Mouse (Mus musculus) hindbrain, embryonic 14.5 days (tissue): Measurements from ENCODE around the gene B3galt1. TPM values are rescaled to one million over a fixed set of nuclear protein-coding genes. Genes with fewer than 3 reads are reported as not detected.

ENCODE experiments used
- ATAC-seq: fragments of 200-750 bp; cut with Nextera tagmentation; 2 replicates; pipeline ENCODE4 v1.8.0; 2017; ENCODE audit warnings: moderate number of reproducible peaks, mild to moderate bottlenecking, moderate TSS enrichment, moderate library complexity; ENCODE audit not compliant: low FRiP score
- DNase-seq: peaks from one replicate; pipeline ENCODE4 v3.0.0-alpha.2; 2015; ENCODE audit warnings: low spot score
- H3K27ac ChIP-seq: fragments of 300-500 bp; sonication (generic); 2 replicates; pipeline ENCODE4 v1.5.1; 2014; ENCODE audit warnings: mild to moderate bottlenecking, moderate library complexity
- H3K27me3 ChIP-seq: fragments of 300-500 bp; sonication (generic); 2 replicates; pipeline ENCODE4 v1.6.1; 2014; ENCODE audit warnings: mild to moderate bottlenecking, low read length, mixed read lengths; ENCODE audit not compliant: control insufficient read depth, insufficient read depth
- H3K36me3 ChIP-seq: fragments of 300-500 bp; sonication (generic); replicated peaks from 2 replicates; pipeline ENCODE4 v1.6.1; 2014; ENCODE audit not compliant: control insufficient read depth, insufficient read depth
- H3K4me1 ChIP-seq: fragments of 300-500 bp; sonication (generic); replicated peaks from 2 replicates; pipeline ENCODE4 v1.6.1; 2014; ENCODE audit warnings: antibody characterized with exemption, low read length, mixed read lengths; ENCODE audit not compliant: control insufficient read depth, insufficient read depth
- H3K4me2 ChIP-seq: fragments of 300-500 bp; sonication (generic); replicated peaks from 2 replicates; pipeline ENCODE4 v1.6.1; 2014; ENCODE audit warnings: mild to moderate bottlenecking, moderate library complexity
- H3K4me3 ChIP-seq: fragments of 300-500 bp; sonication (generic); replicated peaks from 2 replicates; pipeline ENCODE4 v1.5.1; 2014; ENCODE audit warnings: mild to moderate bottlenecking, low read length
- H3K9ac ChIP-seq: fragments of 300-500 bp; sonication (generic); 2 replicates; pipeline ENCODE4 v1.6.1; 2014
- H3K9me3 ChIP-seq: fragments of 300-500 bp; sonication (generic); 2 replicates; pipeline ENCODE4 v1.6.1; 2016; ENCODE audit warnings: low read length; ENCODE audit not compliant: control insufficient read depth
- WGBS: fragments of 180-500 bp; shearing (Covaris S2); extraction: QIAGEN DNeasy Blood & Tissue Kit; methylation state at CpG from one replicate; pipeline ENCODE4 v1.1.7; 2014; 5-methylcytosine and 5-hydroxymethylcytosine counted together
- polyA plus RNA-seq: library from polyadenylated mRNA; unstranded; fragments of >200 nt; fragmentation: Nextera tagmentation; extraction: Ambion mirVana; gene quantifications from 2 replicates; pipeline ENCODE4 v1.2.1, GENCODE M21; 2014

B3galt1 gene
- polyA plus RNA-seq, 1 experiment from 2014 or later = 72.2 TPM

DNA sequence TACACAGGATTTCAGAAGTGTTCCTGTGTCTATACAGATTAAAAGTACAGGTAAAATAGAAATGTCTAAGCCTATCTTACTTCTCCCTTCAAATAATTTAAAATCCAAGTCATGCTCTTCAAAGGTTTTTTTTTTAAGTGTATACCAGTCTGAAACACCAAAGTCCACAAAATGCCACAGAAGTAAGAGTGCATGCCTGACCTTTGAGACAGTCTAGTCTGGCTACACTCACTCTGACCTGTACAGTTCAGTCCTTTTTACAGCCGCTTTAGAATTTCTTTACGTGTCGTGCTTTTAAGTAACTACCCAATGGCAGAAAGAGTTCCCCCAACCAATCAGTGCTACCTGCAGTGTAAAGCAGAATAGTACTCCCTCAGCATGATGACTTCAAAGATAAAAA lies 314.2 kb downstream of the B3galt1 start:
- WGBS = 91% methylated on average over 3 of the region's 3 CpGs
- Histone ChIP-seq H3K9ac (no peak overlapping the region), H3K9me3 (no peaks in the 10 kb centered on the region), H3K4me1 (no peaks in the 10 kb centered on the region), H3K36me3 (no peaks in the 10 kb centered on the region), H3K27ac (no peak overlapping the region), H3K4me2 (no peak overlapping the region), H3K27me3 (no peaks in the 10 kb centered on the region), H3K4me3 (no peak overlapping the region)
- ATAC-seq = no peak
- no peak for DNase-seq

DNA sequence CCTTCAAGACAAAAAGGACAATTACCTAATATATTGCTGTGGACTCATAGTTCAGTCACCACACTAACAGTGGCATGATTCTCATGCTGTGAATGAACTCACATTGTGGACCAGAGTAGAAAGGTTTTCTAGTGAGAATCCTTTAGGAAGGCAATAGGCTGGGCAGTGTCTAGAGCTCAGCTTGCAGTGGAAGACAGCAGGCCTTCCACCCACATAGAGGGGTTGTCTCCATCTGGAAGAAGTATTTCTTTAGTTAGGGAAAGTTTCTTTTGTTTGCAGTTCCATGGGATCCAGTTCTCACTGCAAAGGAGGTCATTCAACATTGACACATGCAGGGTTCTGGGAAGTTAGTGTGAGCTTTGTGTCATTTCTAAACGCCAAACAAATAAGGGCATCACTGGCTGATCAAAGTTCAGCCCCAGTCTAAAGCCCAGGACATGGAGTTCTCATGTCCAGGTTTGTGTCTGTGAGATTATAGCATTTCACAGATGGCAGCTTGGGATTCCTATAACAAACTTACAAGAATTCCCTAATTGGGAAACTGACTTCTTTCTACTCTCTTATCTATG lies 316.1 kb downstream of the B3galt1 start:
- Histone ChIP-seq H3K9me3 (no peaks in the 10 kb centered on the region), H3K4me1 (no peaks in the 10 kb centered on the region), H3K4me2 (no peak overlapping the region), H3K36me3 (no peaks in the 10 kb centered on the region), H3K27ac (no peak overlapping the region), H3K4me3 (no peak overlapping the region), H3K27me3 (no peaks in the 10 kb centered on the region), H3K9ac (no peak overlapping the region)
- 46% methylated on average over 1 of the region's 1 CpGs for WGBS
- DNase-seq (no peak), ATAC-seq (no peak)

DNA sequence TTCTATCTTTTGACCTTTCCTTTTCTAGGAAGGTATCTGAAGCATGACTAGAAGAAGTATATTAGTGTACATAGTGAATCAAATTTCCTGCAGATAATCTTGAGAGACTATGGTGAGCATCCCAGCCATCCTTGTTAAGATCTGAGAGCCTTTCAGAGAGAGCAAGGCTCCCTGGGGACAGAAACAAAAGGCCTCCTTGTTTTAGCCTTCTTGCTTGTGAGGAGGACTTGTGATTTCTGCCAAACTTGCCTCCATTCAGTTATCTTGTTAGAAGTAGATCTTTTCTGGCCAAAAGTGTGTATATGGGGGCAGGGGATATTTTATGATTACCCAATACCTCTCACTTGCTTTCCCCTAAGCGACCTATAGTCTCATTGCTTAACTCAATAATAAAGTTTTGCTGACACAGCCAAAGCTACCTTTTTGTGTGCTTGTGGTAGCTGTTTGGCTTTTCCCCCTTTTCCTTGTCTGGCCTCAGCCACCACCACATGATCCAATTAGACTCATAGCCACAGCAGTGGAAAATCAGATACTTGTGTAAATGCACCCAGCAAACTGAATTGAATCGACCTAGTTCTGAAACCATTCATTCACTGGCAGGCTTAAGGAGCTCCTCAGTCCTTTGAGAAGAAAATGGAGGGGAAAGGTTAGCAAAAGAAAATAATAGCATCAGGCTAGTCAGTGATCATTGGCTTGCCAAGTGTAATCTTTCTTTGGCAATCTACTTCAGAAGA lies 332.5 kb downstream of the B3galt1 start:
- ATAC-seq (no peak), DNase-seq (no peak)
- Histone ChIP-seq H3K27me3 (no peaks in the 10 kb centered on the region), H3K9ac (no peak overlapping the region), H3K27ac (no peak overlapping the region), H3K4me2 (no peak overlapping the region), H3K4me1 (no peaks in the 10 kb centered on the region), H3K4me3 (no peak overlapping the region), H3K9me3 (no peaks in the 10 kb centered on the region), H3K36me3 (no peaks in the 10 kb centered on the region)
- 46% methylated on average over 2 of the region's 2 CpGs for WGBS

DNA sequence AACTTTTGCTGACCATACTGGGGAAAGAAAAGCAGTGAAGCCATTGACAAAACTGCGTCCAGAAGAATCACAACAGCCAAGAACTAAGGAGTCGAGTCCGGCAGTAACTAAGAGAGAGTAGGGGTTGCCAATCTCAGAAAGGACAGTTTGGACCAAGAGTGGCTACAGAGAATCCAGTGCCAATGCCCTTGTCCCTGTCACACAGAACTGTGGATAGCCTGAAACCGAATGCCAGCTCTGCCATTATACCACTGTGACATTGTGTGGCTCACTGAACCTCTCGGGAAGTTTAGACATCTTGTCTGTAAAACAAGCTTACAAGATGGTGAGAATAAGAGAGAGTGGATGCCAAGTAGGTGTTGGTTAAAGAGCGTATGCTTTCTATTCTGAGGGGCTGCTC lies 335.9 kb downstream of the B3galt1 start:
- no peaks in the 10 kb centered on the region for H3K27me3 ChIP-seq
- WGBS = 81% methylated on average over 6 of the region's 6 CpGs
- no peaks in the 10 kb centered on the region for H3K9me3 ChIP-seq
- no peak overlapping the region for H3K9ac ChIP-seq
- no peak overlapping the region for H3K4me3 ChIP-seq
- no peaks in the 10 kb centered on the region for H3K4me1 ChIP-seq
- no peak overlapping the region for H3K4me2 ChIP-seq
- H3K36me3 ChIP-seq = no peaks in the 10 kb centered on the region
- no peak for DNase-seq
- H3K27ac ChIP-seq = no peak overlapping the region
- ATAC-seq = no peak

DNA sequence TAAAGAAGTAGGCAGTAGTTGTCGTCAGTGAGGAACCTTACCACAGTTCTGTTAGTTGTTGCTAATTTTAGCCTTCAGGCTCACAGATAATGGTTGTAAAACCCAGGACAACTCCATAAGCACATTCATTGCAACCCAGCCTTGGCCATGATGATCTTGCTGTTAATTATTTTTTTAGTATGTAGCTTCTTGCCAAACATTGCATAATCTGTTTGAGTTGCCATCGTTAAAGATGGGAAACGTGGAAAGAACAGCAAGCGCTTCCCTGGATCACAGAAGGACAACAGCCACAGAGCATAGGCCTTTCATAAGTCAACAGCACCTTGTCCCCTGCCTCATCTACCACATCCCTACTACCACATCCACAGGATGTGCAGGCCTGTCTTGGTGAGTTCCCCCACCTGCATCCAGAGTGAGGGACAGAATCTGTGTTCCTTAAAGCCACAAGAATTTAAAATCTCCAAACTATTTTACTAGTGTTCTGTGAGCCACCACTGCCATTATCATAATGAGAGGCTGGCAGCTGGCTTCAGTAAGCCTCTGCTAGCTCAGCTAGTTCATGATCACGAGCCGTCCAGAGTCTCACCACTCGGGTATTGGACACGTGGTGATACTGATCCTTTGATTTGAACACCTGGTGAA lies 337.1 kb downstream of the B3galt1 start:
- no peaks in the 10 kb centered on the region for H3K36me3 ChIP-seq
- H3K27ac ChIP-seq = no peak overlapping the region
- no peak for ATAC-seq
- no peak overlapping the region for H3K9ac ChIP-seq
- H3K4me1 ChIP-seq = no peaks in the 10 kb centered on the region
- no peaks in the 10 kb centered on the region for H3K9me3 ChIP-seq
- no peak overlapping the region for H3K4me3 ChIP-seq
- WGBS = 88% methylated on average over 8 of the region's 8 CpGs
- H3K4me2 ChIP-seq = no peak overlapping the region
- no peak for DNase-seq
- no peaks in the 10 kb centered on the region for H3K27me3 ChIP-seq

DNA sequence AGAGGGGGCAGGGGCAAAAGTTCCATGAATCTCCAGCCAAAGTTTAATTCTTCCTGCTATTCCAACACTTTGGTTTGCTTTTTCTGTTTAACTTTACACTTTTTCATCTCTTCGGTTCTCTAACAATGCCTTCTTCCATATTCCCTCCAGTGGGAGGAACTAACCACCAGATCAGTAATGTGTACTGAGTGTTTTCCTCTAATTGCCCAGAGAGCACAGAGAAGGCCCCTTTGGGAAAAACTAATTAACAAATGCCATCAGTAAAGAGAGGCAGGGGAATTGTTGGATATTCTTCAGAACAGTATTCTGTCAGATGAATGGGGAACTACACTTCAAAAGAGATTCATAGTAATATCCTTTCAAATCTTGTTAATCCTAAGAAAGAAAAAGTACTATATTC lies 338.1 kb downstream of the B3galt1 start:
- Histone ChIP-seq H3K4me2 (no peak overlapping the region), H3K4me3 (no peak overlapping the region), H3K9ac (no peak overlapping the region), H3K9me3 (no peaks in the 10 kb centered on the region), H3K27me3 (no peaks in the 10 kb centered on the region), H3K4me1 (no peaks in the 10 kb centered on the region), H3K27ac (no peak overlapping the region), H3K36me3 (no peaks in the 10 kb centered on the region)
- no peak for DNase-seq
- WGBS = 77% methylated on average over 1 of the region's 1 CpGs
- no peak for ATAC-seq

DNA sequence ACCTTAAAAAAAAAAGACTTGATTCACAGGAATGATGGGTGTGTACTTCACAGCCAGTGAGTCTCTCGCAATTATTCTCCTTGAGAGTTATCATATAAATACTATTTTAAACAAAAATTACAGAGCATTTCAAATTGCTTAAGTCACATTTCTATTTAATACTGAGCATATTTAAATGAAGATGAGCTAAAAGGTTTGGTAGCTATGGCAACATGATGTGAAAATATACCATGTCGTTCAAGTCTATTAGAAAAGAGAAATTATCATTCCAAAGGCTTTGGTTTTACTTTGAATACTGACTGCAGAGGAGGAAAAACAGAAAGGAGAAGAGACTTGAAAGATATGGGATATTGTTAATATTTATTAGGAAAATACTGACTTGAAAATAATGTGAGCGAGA lies 366.3 kb downstream of the B3galt1 start:
- DNase-seq = no peak
- H3K9ac ChIP-seq = no peak overlapping the region
- no peak overlapping the region for H3K27ac ChIP-seq
- ATAC-seq = no peak
- no peaks in the 10 kb centered on the region for H3K27me3 ChIP-seq
- H3K4me2 ChIP-seq = no peak overlapping the region
- H3K9me3 ChIP-seq = no peaks in the 10 kb centered on the region
- H3K4me1 ChIP-seq = no peaks in the 10 kb centered on the region
- no peak overlapping the region for H3K4me3 ChIP-seq
- no peaks in the 10 kb centered on the region for H3K36me3 ChIP-seq
- WGBS = 64% methylated on average over 3 of the region's 3 CpGs

DNA sequence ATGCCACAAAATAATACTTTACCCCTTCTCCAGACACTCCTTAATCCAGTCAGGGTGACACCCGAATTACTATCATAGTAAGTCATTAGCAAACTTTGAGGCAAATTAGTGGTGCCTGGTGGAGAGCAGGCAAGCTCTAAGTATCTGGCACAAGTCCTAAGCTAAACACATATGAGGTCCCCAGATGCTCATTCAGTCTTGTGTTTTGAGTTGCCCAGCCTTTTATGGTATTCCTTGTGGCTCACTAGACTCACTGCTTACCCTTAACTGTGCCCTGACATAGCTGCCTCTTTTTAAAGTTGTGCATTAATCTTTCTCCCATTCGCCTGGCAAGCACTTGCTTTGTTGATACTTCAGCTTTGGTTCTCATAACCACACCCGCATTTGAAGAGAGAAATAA lies 382.7 kb downstream of the B3galt1 start:
- no peaks in the 10 kb centered on the region for H3K36me3 ChIP-seq
- no peak for ATAC-seq
- no peak overlapping the region for H3K4me3 ChIP-seq
- WGBS = 94% methylated on average over 3 of the region's 3 CpGs
- H3K9ac ChIP-seq = no peak overlapping the region
- DNase-seq = no peak
- H3K27me3 ChIP-seq = no peaks in the 10 kb centered on the region
- H3K9me3 ChIP-seq = no peaks in the 10 kb centered on the region
- H3K4me2 ChIP-seq = no peak overlapping the region
- no peak overlapping the region for H3K27ac ChIP-seq
- no peaks in the 10 kb centered on the region for H3K4me1 ChIP-seq

DNA sequence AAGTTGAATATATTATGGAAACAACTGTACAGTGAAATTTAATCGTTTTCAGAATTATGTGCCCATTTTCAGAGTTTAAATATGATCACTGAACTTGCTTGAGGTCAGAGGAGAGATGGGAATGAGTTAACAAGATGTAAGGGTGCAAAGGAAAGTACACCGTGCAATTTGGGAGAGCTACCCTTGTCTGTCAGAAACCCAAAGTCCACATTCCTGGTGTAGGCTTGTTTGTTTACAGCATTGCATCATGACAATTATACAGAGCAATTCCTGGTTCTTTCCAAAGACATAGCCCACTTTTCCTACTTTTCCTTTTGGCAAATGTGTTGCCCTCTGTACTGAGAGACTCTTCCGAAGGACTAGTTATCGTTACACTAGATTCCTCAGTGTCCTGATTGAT lies 390.5 kb downstream of the B3galt1 start:
- H3K4me1 ChIP-seq = no peaks in the 10 kb centered on the region
- H3K27ac ChIP-seq = no peak overlapping the region
- no peaks in the 10 kb centered on the region for H3K36me3 ChIP-seq
- no peaks in the 10 kb centered on the region for H3K27me3 ChIP-seq
- DNase-seq (no peak), ATAC-seq (no peak)
- H3K4me2 ChIP-seq = no peak overlapping the region
- no peaks in the 10 kb centered on the region for H3K9me3 ChIP-seq
- no peak overlapping the region for H3K9ac ChIP-seq
- 87% methylated on average over 4 of the region's 4 CpGs for WGBS
- no peak overlapping the region for H3K4me3 ChIP-seq
